Mouse (Mus musculus): Measurements from ENCODE around the gene Vmn1r178. TPM values are rescaled to one million over a fixed set of nuclear protein-coding genes. Genes with fewer than 3 reads are reported as not detected.
"Not testable (repeated sequence)": the region's sequence is repeated elsewhere in the genome, so short reads cannot be mapped to it uniquely, and the experiment has no call there.

Gene Vmn1r178
- total RNA-seq (2014; fragmentation: Nextera tagmentation) (not detected in 2 replicates), total RNA-seq (2017) (not detected in 2 replicates)

DNA sequence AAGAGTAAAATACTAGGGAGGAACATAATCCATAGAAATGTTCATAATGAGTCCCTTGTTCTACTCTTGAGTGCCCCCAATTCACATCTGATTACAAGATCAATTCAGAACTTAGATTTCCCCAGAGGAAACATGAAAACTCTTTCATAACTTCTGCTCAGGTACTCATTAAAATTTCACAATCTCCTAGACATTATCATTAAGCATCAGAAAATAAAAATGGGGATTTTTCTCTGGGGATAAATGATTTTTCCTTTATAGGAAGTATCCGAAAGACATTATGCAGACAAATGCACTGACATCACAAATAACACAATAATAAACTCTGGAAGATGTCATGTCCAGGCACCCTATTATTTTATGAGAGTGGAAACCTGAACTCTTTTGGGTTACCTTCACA lies at the start of gene Vmn1r178:
Gene Vmn1r178 (plus strand): TSS at position 301 of the 400 bp plus-strand sequence.
- ATAC-seq (replicated peaks; ENCODE audit: poor library complexity, severe bottlenecking): no peak

DNA sequence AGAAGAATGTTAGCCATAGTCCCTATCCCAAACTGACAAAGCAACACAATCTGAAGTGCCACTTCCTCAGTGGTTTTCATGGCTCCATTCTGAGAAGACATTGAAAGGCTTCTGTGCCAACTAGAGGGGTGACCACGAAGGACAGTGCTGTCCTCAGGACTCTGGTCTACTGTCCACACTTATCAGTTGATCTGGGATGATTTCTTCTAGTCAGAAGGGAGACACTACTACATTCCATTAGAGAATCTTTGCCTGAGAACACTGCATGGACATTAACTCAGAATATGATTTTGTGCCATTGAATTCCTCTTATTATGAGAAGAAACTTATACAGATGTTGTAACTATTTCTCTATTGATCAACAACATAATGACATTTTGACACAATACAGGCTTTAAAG lies 25.5 kb upstream of the Vmn1r178 start, which contains the start of gene Vmn1r177:
Gene Vmn1r177 (minus strand): TSS at position 101 of the 400 bp plus-strand sequence.
- ATAC-seq (replicated peaks; ENCODE audit: poor library complexity, severe bottlenecking): not testable (repeated sequence)

DNA sequence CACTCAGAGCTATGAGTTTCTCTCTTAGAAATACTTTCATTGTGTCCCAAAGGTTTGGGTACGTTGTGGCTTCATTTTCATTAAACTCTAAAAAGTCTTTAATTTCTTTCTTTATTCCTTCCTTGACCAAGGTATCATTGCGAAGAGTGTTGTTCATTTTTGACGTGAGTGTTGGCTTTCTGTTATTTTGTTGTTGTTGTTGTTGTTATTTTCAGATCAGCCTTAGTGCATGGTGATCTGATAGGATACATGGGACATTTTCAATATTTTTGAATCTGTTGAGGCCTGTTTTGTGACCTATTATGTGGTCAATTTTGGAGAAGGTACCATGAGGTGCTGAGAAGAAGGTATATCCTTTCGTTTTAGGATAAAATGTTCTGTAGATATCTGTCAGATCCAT lies 14.9 kb upstream of the Vmn1r178 start:
- not testable (repeated sequence) for ATAC-seq (replicated peaks; ENCODE audit: poor library complexity, severe bottlenecking)

DNA sequence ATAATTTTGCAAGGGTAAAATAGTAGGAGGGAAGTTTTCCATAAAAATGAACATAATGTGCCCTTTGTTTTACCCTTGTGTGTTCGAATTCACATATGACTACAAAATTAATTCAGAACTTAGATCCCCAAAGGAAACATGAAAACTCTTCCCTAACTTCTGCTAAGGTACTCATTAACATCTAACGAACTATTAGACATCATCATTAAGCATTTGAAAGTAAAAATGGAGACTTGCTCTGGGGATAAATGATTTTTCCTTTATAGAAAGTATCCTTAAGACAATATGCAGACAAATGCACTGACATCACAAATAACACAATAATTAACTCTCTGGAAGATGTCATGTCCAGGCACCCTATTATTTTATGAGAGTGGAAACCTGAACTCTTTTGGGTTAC lies 34.9 kb downstream of the Vmn1r178 start, which contains the start of gene Vmn1r179:
Gene Vmn1r179 (plus strand): TSS at position 301 of the 400 bp plus-strand sequence.
- ATAC-seq (replicated peaks; ENCODE audit: poor library complexity, severe bottlenecking): no peak

Other genes with a start within 250 kb of the Vmn1r178 start
- not detected in 2 replicates for gene Vmn1r172, start 233.7 kb upstream of the Vmn1r178 start, total RNA-seq (2014; fragmentation: Nextera tagmentation)
- gene Vmn1r172, start 233.7 kb upstream of the Vmn1r178 start, total RNA-seq (2017): not detected in 2 replicates
- not detected in 2 replicates for gene Vmn1r173, start 191.3 kb upstream of the Vmn1r178 start, total RNA-seq (2014; fragmentation: Nextera tagmentation)
- not detected in 2 replicates for gene Vmn1r173, start 191.3 kb upstream of the Vmn1r178 start, total RNA-seq (2017)
- not detected in 2 replicates for gene Vmn1r174, start 139.7 kb upstream of the Vmn1r178 start, total RNA-seq (2014; fragmentation: Nextera tagmentation)
- not detected in 2 replicates for gene Vmn1r174, start 139.7 kb upstream of the Vmn1r178 start, total RNA-seq (2017)
- not detected in 2 replicates for gene Vmn1r175, start 81.4 kb upstream of the Vmn1r178 start, total RNA-seq (2014; fragmentation: Nextera tagmentation)
- gene Vmn1r175, start 81.4 kb upstream of the Vmn1r178 start, total RNA-seq (2017): not detected in 2 replicates
- not detected in 2 replicates for gene Vmn1r176, start 54.6 kb upstream of the Vmn1r178 start, total RNA-seq (2014; fragmentation: Nextera tagmentation)
- not detected in 2 replicates for gene Vmn1r176, start 54.6 kb upstream of the Vmn1r178 start, total RNA-seq (2017)
- gene Vmn1r177, start 25.6 kb upstream of the Vmn1r178 start, total RNA-seq (2014; fragmentation: Nextera tagmentation): not detected in 2 replicates
- gene Vmn1r177, start 25.6 kb upstream of the Vmn1r178 start, total RNA-seq (2017): not detected in 2 replicates
- gene Vmn1r179, start 35.0 kb downstream of the Vmn1r178 start, total RNA-seq (2014; fragmentation: Nextera tagmentation): not detected in 2 replicates
- gene Vmn1r179, start 35.0 kb downstream of the Vmn1r178 start, total RNA-seq (2017): not detected in 2 replicates
- gene Vmn1r180, start 58.6 kb downstream of the Vmn1r178 start, total RNA-seq (2014; fragmentation: Nextera tagmentation): not detected in 2 replicates
- not detected in 2 replicates for gene Vmn1r180, start 58.6 kb downstream of the Vmn1r178 start, total RNA-seq (2017)
- gene Vmn1r181, start 82.6 kb downstream of the Vmn1r178 start, total RNA-seq (2014; fragmentation: Nextera tagmentation): not detected in 2 replicates
- not detected in 2 replicates for gene Vmn1r181, start 82.6 kb downstream of the Vmn1r178 start, total RNA-seq (2017)
- gene V1rd19, start 109.7 kb downstream of the Vmn1r178 start, total RNA-seq (2014; fragmentation: Nextera tagmentation): not detected in 2 replicates
- not detected in 2 replicates for gene V1rd19, start 109.7 kb downstream of the Vmn1r178 start, total RNA-seq (2017)
- gene Vmn1r183, start 161.2 kb downstream of the Vmn1r178 start, total RNA-seq (2014; fragmentation: Nextera tagmentation): not detected in 2 replicates
- gene Vmn1r183, start 161.2 kb downstream of the Vmn1r178 start, total RNA-seq (2017): not detected in 2 replicates
- 16.5 and 20.9 TPM in 2 replicates for gene Zfp180, start 189.9 kb downstream of the Vmn1r178 start, total RNA-seq (2014; fragmentation: Nextera tagmentation)
- 13.9 and 25.8 TPM in 2 replicates for gene Zfp180, start 189.9 kb downstream of the Vmn1r178 start, total RNA-seq (2017)
- 1.1 and 1.9 TPM in 2 replicates for gene Zfp112, start 220.3 kb downstream of the Vmn1r178 start, total RNA-seq (2014; fragmentation: Nextera tagmentation)
- 0.22 and 0.57 TPM in 2 replicates for gene Zfp112, start 220.3 kb downstream of the Vmn1r178 start, total RNA-seq (2017)
- gene Zfp235, start 242.2 kb downstream of the Vmn1r178 start, total RNA-seq (2014; fragmentation: Nextera tagmentation): 8.6 and 10.4 TPM in 2 replicates
- 8.9 and 9.6 TPM in 2 replicates for gene Zfp235, start 242.2 kb downstream of the Vmn1r178 start, total RNA-seq (2017)